Mouse (Mus musculus): ENCODE measurements around the gene Ap3m1. TPM values are rescaled to one million over a fixed set of nuclear protein-coding genes. Genes with fewer than 3 reads are reported as not detected.

The Ap3m1 gene
- polyA plus RNA-seq, 1 experiment from 2014 or later: 46.8 TPM

- no peak for TF ChIP-seq EP300 (optimal IDR thresholded peaks at IDR 0.05)
- peak; percentile 22; the same call in 1 of the 2 replicates for TF ChIP-seq CTCF (IDR thresholded peaks at IDR 0.05; ENCODE audit: low read depth)
- peak overlapping the region; percentile 60 for H3K4me3 ChIP-seq (ENCODE audit: low read depth, low read length)
- ATAC-seq (ENCODE audit: low FRiP score, low TSS enrichment) (peak; percentile 99), DNase-seq (ENCODE audit: low spot score) (peak; percentile 94)
- WGBS: under 1% methylated on average over 55 of the region's 59 CpGs
- peak overlapping the region; percentile 89 for H3K27ac ChIP-seq (replicated peaks)
- H3K4me2 ChIP-seq (replicated peaks; ENCODE audit: low read depth): peak overlapping the region; percentile 86
- H3K9me3 ChIP-seq (ENCODE audit: control insufficient read depth, low read length): no peaks in the 10 kb centered on the region
- peak overlapping the region; percentile 71 for H3K9ac ChIP-seq (ENCODE audit: low read length)
- H3K4me1 ChIP-seq (replicated peaks; ENCODE audit: control insufficient read depth, insufficient read depth): peaks cover 6% of the 10 kb centered on the region; the same call in 1 of the 2 replicates
- H3K27me3 ChIP-seq (ENCODE audit: control insufficient read depth, insufficient read depth, low read length): no peaks in the 10 kb centered on the region
- no peaks in the 10 kb centered on the region for H3K36me3 ChIP-seq (ENCODE audit: control insufficient read depth, insufficient read depth, low read length)
Observed at GRCm38 (mm10) chr14:21075751-21076500, 23.6 kb upstream of the Ap3m1 start.

DNA sequence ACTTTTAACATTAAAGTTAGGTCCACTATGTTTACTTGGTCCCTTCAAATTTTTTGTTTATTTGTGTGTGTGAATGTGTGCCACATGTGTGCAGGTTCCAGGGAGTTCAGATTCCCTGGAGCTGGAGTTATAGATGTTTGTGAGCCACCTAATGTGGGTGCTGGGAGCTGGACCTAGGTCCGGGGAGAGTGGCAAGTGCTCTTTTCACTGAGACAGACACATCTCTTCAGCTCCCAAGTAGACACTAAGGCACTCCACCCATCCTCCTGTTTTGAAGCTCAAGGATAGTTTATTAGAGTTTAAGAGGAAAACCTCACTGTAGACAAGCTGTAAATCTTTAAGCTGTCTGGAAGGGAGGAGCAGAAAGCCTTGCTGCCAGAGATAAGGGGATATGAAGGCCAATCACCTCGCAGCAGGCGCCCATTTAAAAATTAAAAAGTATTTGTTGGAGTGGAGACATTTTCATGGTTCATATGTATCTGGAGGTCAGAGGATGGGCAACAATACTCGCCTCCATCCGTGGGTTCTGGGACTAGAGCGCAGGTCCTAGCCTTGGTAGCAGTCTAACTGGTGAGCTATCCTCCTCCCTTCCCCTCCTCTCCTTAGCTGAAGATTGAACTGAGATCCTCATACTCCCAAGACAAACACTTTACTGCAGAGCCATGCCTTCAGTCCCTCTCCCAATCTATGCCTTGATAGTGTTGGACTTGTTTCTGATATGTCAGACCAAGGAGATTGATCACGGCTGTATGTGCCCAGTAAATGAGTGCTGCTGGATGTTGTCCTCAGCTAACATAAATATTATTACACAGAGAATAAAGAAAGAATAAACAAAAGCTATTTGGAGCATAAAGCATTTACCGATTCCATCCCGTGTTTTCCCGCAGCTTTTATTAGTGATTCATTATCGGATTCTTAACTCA lies 22.4 kb upstream of the Ap3m1 start:
- H3K9ac ChIP-seq (ENCODE audit: low read length): no peak overlapping the region
- H3K27me3 ChIP-seq (ENCODE audit: control insufficient read depth, insufficient read depth, low read length): no peaks in the 10 kb centered on the region
- ATAC-seq (ENCODE audit: low FRiP score, low TSS enrichment) (no peak), DNase-seq (ENCODE audit: low spot score) (no peak)
- no peak for TF ChIP-seq EP300 (optimal IDR thresholded peaks at IDR 0.05)
- no peak for TF ChIP-seq CTCF (IDR thresholded peaks at IDR 0.05; ENCODE audit: low read depth)
- peak overlapping the region; percentile 60 for H3K4me3 ChIP-seq (ENCODE audit: low read depth, low read length)
- no peaks in the 10 kb centered on the region for H3K9me3 ChIP-seq (ENCODE audit: control insufficient read depth, low read length)
- peak overlapping the region; percentile 89; the same call in 1 of the 2 replicates for H3K27ac ChIP-seq (replicated peaks)
- H3K4me1 ChIP-seq (replicated peaks; ENCODE audit: control insufficient read depth, insufficient read depth): peaks cover 6% of the 10 kb centered on the region; the same call in 1 of the 2 replicates
- WGBS: 33% methylated on average over 11 of the region's 11 CpGs
- H3K36me3 ChIP-seq (ENCODE audit: control insufficient read depth, insufficient read depth, low read length): no peaks in the 10 kb centered on the region
- H3K4me2 ChIP-seq (replicated peaks; ENCODE audit: low read depth): peak overlapping the region; percentile 86

- Histone ChIP-seq H3K9ac (ENCODE audit: low read length) (no peak overlapping the region), H3K36me3 (ENCODE audit: control insufficient read depth, insufficient read depth, low read length) (no peaks in the 10 kb centered on the region), H3K27ac (replicated peaks) (no peak overlapping the region), H3K27me3 (ENCODE audit: control insufficient read depth, insufficient read depth, low read length) (no peaks in the 10 kb centered on the region), H3K4me3 (ENCODE audit: low read depth, low read length) (no peak overlapping the region), H3K4me2 (replicated peaks; ENCODE audit: low read depth) (no peak overlapping the region), H3K4me1 (replicated peaks; ENCODE audit: control insufficient read depth, insufficient read depth) (peaks cover 6% of the 10 kb centered on the region; the same call in 1 of the 2 replicates), H3K9me3 (ENCODE audit: control insufficient read depth, low read length) (no peaks in the 10 kb centered on the region)
- 70% methylated on average over 3 of the region's 3 CpGs for WGBS
- TF ChIP-seq CTCF (IDR thresholded peaks at IDR 0.05; ENCODE audit: low read depth) (no peak), EP300 (optimal IDR thresholded peaks at IDR 0.05) (no peak)
- no peak for DNase-seq (ENCODE audit: low spot score)
- no peak for ATAC-seq (ENCODE audit: low FRiP score, low TSS enrichment)
Observed at GRCm38 (mm10) chr14:21073981-21074380, 21.7 kb upstream of the Ap3m1 start.

- DNase-seq (ENCODE audit: low spot score) (no peak), ATAC-seq (ENCODE audit: low FRiP score, low TSS enrichment) (no peak)
- Histone ChIP-seq H3K36me3 (ENCODE audit: control insufficient read depth, insufficient read depth, low read length) (no peaks in the 10 kb centered on the region), H3K4me1 (replicated peaks; ENCODE audit: control insufficient read depth, insufficient read depth) (peaks cover 2% of the 10 kb centered on the region; the same call in 1 of the 2 replicates), H3K9me3 (ENCODE audit: control insufficient read depth, low read length) (no peaks in the 10 kb centered on the region), H3K4me3 (ENCODE audit: low read depth, low read length) (no peak overlapping the region), H3K27me3 (ENCODE audit: control insufficient read depth, insufficient read depth, low read length) (no peaks in the 10 kb centered on the region), H3K27ac (replicated peaks) (no peak overlapping the region), H3K4me2 (replicated peaks; ENCODE audit: low read depth) (no peak overlapping the region), H3K9ac (ENCODE audit: low read length) (no peak overlapping the region)
- no peak for TF ChIP-seq EP300 (optimal IDR thresholded peaks at IDR 0.05)
- TF ChIP-seq CTCF (IDR thresholded peaks at IDR 0.05; ENCODE audit: low read depth): peak; percentile 44
- WGBS: 85% methylated on average over 5 of the region's 5 CpGs
Observed at GRCm38 (mm10) chr14:21069594-21069993, 17.3 kb upstream of the Ap3m1 start.

DNA sequence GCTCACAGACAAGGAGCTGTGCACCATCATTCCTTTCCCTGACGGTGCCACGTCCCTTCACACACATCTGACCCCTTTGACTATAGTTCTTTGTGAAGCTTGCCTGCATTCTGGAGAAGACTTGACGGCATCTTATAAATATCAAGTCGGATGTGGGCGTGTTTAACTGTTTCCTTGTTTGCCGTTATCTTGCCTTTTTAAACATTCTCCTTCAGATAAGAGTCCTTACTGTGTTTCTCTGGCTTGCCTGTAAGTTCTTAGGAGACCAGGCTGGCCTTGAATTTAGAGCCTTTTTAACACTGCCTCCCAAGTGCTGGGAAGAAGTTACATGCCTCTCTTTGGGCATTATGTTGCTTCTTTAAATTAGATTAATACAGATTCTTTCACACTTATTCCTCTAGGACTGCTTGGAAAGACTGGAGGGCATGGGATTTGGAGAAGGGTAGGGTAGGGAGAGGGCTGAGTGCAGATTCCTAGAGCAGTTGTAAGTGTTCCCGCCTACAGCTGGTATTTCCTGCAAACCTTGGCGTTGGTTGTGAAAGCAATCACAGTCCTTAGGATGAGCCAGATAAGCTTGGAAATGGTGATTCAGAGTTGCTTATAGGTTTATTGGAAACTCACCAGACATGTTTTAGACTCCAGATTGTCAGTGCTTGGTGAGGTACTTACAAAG lies 13.3 kb upstream of the Ap3m1 start:
- 0 out of 2 replicates have a peak, but pooled peaks have one; percentile 56 for ATAC-seq (ENCODE audit: low FRiP score, low TSS enrichment)
- no peak for TF ChIP-seq CTCF (IDR thresholded peaks at IDR 0.05; ENCODE audit: low read depth)
- no peak for TF ChIP-seq EP300 (optimal IDR thresholded peaks at IDR 0.05)

More for the DNA sequence above, 13.3 kb upstream of the Ap3m1 start:
- Histone ChIP-seq H3K4me3 (ENCODE audit: low read depth, low read length) (no peak overlapping the region), H3K9ac (ENCODE audit: low read length) (no peak overlapping the region), H3K27me3 (ENCODE audit: control insufficient read depth, insufficient read depth, low read length) (no peaks in the 10 kb centered on the region), H3K27ac (replicated peaks) (no peak overlapping the region), H3K4me2 (replicated peaks; ENCODE audit: low read depth) (no peak overlapping the region), H3K4me1 (replicated peaks; ENCODE audit: control insufficient read depth, insufficient read depth) (peaks cover 2% of the 10 kb centered on the region; the same call in 1 of the 2 replicates), H3K9me3 (ENCODE audit: control insufficient read depth, low read length) (no peaks in the 10 kb centered on the region), H3K36me3 (ENCODE audit: control insufficient read depth, insufficient read depth, low read length) (no peaks in the 10 kb centered on the region)
- WGBS: 43% methylated on average over 8 of the region's 8 CpGs
- no peak for DNase-seq (ENCODE audit: low spot score)

Data from stomach, postnatal 0 days (tissue).